Mouse (Mus musculus) megakaryocyte, embryonic 14.5 days (primary cell): ENCODE data around the gene D630045J12Rik.

ENCODE experiments used
- FLI1 ChIP-seq: IDR thresholded peaks from 2 replicates; pipeline ENCODE4 v1.6.1; 2012; ENCODE audit warnings: low read length, inconsistent platforms, mixed read lengths
- GATA1 ChIP-seq: IDR thresholded peaks from 3 replicates; pipeline ENCODE4 v1.6.1; 2012; ENCODE audit warnings: mixed read lengths, low read length, inconsistent platforms, borderline replicate concordance

- TF ChIP-seq GATA1 = no peak
- no peak for TF ChIP-seq FLI1
Measured at GRCm38 (mm10) chr6:38123471-38124206, 130.2 kb downstream of the D630045J12Rik start.
